ENCODE assay signal across 20 mouse cellular contexts in the genomic region with DNA sequence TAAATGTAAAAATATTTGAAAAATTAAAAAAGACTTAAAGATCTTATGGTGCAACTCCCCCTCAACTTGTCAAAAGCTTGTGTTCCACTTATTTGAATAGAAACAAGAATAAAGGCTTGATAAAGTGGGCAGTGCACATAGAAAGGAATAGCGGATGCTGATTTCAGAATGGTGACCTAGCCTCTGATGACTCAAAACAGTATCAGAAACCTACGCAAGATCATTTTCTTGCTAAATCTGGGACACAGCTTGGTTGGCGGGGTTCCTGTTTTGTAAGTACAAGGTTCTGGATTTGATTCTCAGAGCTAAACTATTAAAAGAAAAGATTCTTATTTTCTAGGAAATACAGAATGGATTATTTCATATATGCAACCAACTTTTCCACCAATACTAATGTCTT.
"Had no signal": no experiment of that assay in that cellular context is flagged by ENCODE, and none has a peak within 500 bp of the region (broad histone marks: within the 10 kb centered on the region; RNA-seq: fewer than 3 reads in every experiment).

No protein-coding gene starts in this region.

- H3K27ac ChIP-seq: heart, embryonic 10.5 days; hindbrain, embryonic 10.5 days; hindbrain, embryonic 12.5 days; hindbrain, embryonic 14.5 days; intestine, embryonic 15.5 days; layer of hippocampus, adult 2 months; left cerebral cortex, adult 2 months; limb, embryonic 10.5 days; limb, embryonic 12.5 days had no signal

- H3K4me2 ChIP-seq: heart, embryonic 12.5 days; hindbrain, embryonic 12.5 days; hindbrain, embryonic 14.5 days; intestine, embryonic 15.5 days; limb, embryonic 12.5 days; liver, embryonic 11.5 days had no signal

- H3K9ac ChIP-seq: heart, embryonic 12.5 days; hindbrain, embryonic 12.5 days; hindbrain, embryonic 14.5 days; intestine, embryonic 15.5 days; limb, embryonic 12.5 days had no signal

- H3K9me3 ChIP-seq: heart, embryonic 10.5 days; heart, embryonic 12.5 days; hindbrain, embryonic 10.5 days; hindbrain, embryonic 12.5 days; intestine, embryonic 15.5 days; limb, embryonic 10.5 days; limb, embryonic 12.5 days had no signal

- H3K4me1 ChIP-seq: heart, embryonic 10.5 days; heart, embryonic 12.5 days; hindbrain, embryonic 10.5 days; hindbrain, embryonic 12.5 days; intestine, embryonic 15.5 days; limb, embryonic 10.5 days; limb, embryonic 12.5 days had no signal

- H3K27me3 ChIP-seq: heart, embryonic 12.5 days; hindbrain, embryonic 12.5 days; intestine, embryonic 15.5 days; limb, embryonic 12.5 days had no signal

- H3K4me3 ChIP-seq: heart, embryonic 10.5 days; heart, embryonic 12.5 days; hindbrain, embryonic 10.5 days; hindbrain, embryonic 12.5 days; intestine, embryonic 15.5 days; layer of hippocampus, adult 2 months; left cerebral cortex, adult 2 months; limb, embryonic 10.5 days; limb, embryonic 12.5 days had no signal

- DNase-seq: gastrocnemius, postnatal 25 days; heart, adult 18-20 months; heart, postnatal 10 days; heart, postnatal 4 days; kidney, adult 18-20 months; kidney, adult 8-10 months; kidney, postnatal 10 days; kidney, postnatal 36 days; liver had no signal

- H3K36me3 ChIP-seq: heart, embryonic 10.5 days; heart, embryonic 12.5 days; hindbrain, embryonic 10.5 days; hindbrain, embryonic 12.5 days; intestine, embryonic 15.5 days; limb, embryonic 10.5 days; limb, embryonic 12.5 days had no signal
